Mouse (Mus musculus): ENCODE data around the gene Eif2ak1.

DNA sequence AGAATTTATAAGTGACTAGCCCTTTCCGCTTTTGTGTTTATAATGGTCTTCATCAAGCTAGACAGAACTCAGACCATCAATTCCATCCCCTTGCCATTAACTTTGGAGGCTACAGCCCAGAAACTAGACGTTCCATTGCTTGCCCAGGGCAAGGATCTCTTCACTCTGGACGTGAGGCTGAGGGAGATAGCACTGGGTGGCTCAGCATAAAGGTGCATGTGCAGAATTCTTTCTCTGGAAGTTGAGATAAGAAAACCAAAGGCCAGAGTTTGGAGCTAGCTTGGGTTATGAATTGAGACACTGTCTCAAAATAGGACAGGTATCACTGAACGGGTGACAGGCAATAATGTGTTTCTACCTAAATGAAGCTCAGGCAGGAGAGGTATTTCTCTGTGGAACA, 86.2 kb downstream of the Eif2ak1 start:
- TF ChIP-seq CTCF (IDR thresholded peaks at IDR 0.05; ENCODE audit: control insufficient read depth, insufficient read depth, insufficient replicate concordance, low read depth, low read length) = no peak
- no peak for TF ChIP-seq POLR2A (IDR thresholded peaks at IDR 0.05; ENCODE audit: control insufficient read depth, low read depth, low read length)
